Mouse (Mus musculus) embryo, embryonic 10 days (tissue): Measurements from ENCODE around the gene Parvg.

Experiments
- DNase-seq: peaks from one replicate; pipeline ENCODE4 v3.0.0-alpha.2; 2015; ENCODE audit warnings: low spot score

Parvg gene

GRCm38 (mm10) chr15:84351915-84352844 lies 28.4 kb downstream of the Parvg start:
- DNase-seq: no peak

DNA sequence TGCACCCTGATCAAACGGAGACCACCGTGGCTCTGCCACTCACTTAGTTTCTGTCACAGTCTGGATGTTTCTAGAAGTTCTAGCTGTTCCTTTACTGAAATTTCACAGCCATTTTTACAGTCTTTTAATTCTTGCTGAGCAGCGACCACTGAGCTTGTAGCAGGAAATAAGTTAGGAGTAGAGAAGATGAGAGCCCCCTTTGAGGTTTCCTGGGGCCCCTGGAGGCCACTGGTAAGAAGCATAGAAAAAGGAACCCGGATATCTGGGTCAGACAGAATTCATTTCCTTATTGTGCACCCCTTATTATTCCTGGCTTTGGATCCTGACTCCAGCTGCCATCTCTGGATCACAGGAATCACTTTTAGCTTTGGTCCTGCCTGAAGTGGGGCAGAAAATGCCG lies 31.3 kb downstream of the Parvg start:
- DNase-seq: no peak

DNA sequence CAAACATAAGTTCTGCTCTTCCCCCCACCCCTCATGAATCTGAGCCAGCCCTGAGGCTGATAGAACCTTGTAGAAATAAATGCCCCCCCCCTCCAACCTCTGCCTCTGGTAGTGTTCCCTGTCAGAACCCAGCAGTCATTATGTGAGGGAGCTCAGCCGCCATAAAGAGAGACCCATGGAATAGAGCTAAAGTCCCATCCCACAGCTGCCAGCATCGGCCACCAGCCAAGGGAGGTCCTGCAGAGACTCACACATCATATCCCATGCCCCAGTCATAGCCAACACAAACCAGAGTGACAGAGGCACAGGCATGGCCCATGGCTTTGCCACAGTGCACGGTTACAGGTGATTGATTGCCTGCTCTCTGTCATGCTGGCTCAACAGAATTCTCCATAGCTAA lies 40.9 kb downstream of the Parvg start:
- DNase-seq: no peak

DNA sequence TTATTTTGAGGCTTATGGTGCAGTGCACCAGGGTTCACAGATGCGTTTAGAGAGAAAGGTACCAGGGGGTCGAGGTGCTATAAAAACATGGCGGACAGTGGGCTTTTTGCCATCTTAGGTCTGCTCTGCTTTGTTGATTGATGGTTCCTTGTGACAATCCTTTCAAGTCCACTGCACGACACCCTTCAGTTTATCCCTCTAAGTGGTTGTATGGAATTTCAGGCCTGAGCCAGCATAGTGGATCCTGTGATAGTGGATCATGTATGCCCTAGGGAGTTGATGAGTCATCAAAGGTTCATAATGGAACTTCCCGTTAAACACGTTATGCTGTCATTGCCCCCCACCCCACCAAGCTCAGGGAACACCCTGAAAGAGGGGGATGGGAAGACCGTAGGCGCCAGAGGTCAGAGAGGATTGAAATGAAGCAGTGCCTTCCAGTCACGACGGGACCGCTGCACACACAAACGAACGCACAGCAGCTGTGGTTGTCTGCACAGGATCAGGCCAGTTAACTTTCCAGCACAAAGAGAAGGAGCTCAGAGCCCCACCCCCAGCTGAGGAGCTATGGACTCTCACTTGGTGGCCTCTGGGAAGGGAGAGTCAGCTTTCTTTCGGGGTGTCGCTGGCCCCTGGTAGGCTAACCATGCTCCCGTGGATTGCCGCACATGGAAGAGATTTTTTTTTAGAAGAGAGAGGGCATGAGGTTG lies 42.0 kb downstream of the Parvg start:
- no peak for DNase-seq

DNA sequence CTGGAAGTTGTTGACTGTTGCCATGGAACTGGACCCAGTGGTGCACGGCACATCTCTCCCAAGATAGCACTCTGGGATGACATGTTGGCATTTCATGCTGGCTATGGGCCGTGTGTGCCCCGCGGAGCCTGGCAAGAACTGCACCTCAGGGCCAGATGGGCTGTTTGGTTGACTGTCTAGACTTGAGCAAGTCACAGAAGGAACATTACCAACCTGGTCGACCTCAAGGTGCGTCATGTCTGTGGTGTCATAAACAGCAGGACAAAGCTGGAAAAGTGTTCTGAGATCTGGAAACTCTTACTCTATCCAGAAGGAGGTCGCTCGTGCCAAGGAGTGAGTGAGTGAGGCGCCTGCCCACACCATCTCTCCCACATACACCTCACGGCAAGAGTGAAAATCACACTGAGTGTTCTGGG lies 42.8 kb downstream of the Parvg start:
- no peak for DNase-seq

- DNase-seq: no peak
These were observed 43.6 kb downstream of the Parvg start for GRCm38 (mm10) chr15:84367402-84367801.

- peak; percentile 57 for DNase-seq
These were observed 49.0 kb downstream of the Parvg start for GRCm38 (mm10) chr15:84372801-84373200.

- DNase-seq: no peak
These were observed 54.9 kb downstream of the Parvg start for GRCm38 (mm10) chr15:84378734-84379133.

GRCm38 (mm10) chr15:84380181-84380580 lies 56.4 kb downstream of the Parvg start:
- DNase-seq: no peak

- no peak for DNase-seq
These were observed 60.2 kb downstream of the Parvg start for GRCm38 (mm10) chr15:84384066-84384465.

DNA sequence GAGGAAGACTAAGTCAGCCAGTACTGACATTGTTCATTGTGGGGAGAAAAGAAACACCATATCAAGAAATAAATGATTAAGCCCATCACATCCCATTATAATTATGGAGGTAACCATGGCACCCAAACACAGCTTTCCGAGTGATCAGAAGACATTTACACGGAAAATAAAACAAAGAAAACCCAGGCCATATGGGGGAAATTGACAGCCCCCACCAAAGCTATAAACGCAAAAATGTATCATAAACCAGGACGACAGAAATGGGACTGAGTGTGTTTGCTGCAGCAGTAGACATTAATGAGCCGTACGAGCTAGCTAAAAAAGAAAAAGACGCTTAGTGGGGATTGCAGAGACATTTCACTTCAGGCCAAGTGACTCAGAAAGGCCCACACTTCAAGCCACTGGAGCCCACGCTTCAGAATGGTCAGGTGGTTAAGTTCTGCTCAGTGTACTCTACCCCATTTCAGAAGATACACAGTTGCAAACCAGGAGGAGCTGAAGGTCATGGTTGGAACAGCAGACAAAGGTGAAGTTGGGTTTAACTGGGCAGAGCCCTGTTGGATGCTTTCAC lies 62.3 kb downstream of the Parvg start:
- DNase-seq: no peak

- DNase-seq: no peak
These were observed 64.9 kb downstream of the Parvg start for GRCm38 (mm10) chr15:84388698-84389131.

DNA sequence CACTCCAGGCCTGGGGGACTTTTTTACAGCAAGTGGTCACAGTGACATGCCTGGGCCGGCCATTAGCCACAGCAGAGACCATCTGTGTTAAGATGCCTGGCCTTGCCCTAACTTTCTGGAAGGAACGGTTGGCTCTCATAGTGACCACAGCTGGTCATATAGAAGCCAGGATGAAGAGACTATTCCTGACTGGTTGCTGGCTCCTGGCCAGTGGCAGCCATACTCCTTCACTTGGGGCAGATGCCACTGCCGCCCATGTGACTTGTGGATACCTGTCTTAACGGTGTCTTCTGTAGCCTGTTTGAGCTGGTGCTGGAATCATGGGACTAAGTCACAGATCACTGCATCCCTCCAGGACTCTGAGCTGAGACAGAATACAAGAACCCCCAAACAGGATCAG lies 68.3 kb downstream of the Parvg start:
- no peak for DNase-seq
